Mouse (Mus musculus) central nervous system, embryonic 18 days (tissue): ENCODE results near the gene Rnf121. TPM values are rescaled to one million over a fixed set of nuclear protein-coding genes. Genes with fewer than 3 reads are reported as not detected.

Source experiments
- polyA plus RNA-seq: library from polyadenylated mRNA; depleted of rRNA; stranded (reverse); fragments of >200 nt; gene quantifications from 2 replicates; pipeline ENCODE4 v1.2.3, GENCODE M21; 2012; rRNA removed

The Rnf121 gene
- 85.9 and 92.3 TPM in 2 replicates for polyA plus RNA-seq

DNA sequence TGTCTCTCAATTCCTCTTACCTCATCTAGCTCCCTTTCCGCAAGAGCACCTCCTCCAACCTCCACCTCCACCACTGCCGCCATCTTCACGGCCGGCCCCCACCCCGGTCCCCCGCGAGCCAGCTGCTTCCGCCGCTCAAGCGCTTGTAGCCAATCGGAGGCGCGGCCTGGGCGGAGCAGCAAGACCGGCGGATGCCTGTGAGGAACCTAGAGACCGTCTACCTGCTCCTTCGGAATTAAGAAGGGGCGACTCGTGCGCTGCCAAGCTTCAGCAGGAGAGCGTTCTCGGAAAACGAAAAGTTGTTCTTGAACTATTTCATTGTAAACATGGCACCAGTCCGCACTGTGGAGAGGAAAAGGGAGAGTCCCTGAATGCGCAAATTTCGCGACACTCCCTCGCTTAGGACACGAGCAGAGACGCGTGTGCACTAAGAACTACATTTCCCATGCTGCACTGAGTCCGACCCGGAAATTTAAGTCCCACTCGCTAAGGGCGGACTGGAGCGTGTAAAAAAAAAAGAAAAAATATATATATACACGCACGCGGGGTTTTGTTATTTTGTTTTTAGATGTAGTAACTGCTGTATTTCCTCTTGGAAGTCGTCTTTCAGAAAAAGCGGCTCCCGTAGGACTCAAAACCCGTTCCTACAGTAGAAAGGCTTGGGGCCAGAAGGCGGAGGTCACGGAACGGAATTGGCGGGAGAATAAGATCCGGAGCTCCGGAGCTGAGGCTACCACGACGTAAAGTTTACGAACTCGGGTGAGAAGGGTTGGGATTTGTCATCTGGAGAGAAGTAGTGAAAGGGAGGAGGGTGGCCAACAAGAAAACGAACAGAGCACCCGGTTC lies at the start of gene Rnf121, which contains the start of the genes Xndc1 and Xntrpc:
Gene Rnf121 (minus strand): TSS at position 424 of the 846 bp plus-strand sequence.
Gene Xndc1 (plus strand): TSS at position 466 of the 846 bp plus-strand sequence.
Gene Xntrpc (plus strand): TSS at position 668 of the 846 bp plus-strand sequence.

DNA sequence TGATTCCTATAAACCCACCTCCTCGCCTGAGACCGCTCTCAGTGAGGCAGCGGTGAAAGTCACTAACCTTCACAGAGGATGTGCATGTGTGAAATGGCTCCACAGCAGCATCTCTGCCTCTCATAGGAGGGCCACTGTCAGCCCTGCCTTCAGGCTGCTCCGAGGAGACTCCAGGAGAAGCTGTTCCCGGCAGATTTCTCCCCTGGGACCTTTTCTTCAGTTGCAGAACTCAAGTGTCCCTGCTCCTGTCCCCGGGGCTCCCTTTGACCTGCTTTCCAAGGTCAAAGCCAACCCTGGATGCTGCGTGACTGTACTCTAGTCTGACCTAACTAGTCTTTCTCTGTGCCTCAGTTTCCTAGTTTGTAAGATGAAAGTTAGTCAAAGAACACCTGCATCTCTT lies 43.9 kb upstream of the Rnf121 start, which contains the start of gene Art5:
Gene Art5 (minus strand): TSS at position 319 of the 400 bp plus-strand sequence.

DNA sequence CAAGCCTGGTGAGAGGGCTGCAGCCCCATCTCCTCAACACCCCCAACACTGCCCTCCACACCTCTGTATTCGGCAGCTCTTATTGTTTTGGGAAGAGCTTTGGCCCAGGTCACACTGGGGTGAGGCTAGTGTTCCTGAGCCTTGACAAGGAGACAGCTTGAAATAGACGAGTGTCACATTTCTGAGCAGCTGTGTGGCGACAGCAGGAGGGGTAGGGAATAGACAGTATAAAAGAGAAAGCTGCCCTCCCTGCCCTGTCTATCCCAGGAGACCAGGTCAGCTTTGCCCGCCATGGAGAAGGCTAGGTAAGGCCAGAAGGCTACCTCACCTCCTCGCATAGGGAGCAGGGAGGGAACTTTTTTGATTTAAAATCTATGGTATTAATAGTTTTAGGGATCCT lies 36.2 kb upstream of the Rnf121 start, which contains the start of gene Art1:
Gene Art1 (plus strand): TSS at position 257 of the 400 bp plus-strand sequence.

DNA sequence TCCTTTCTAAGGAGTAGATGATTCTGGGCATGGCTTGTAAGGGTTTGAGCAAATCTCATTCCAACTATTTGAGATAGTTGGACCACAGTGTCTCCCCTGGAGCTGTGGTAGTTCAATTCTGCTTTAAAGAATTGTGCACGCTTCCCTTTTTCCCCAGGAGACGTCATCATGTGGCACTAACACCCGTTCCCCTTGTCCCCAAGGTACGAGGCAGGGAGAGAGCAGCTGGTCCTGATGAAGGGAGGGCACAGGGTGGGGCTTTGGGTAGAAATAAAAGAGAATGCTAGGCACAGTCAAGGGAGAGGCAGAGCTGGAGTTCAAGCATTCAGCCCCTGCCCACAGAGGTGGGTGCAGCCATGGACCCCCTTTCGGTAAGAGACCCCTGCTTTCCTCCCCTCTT lies 17.5 kb upstream of the Rnf121 start, which contains the start of gene Trpc2:
Gene Trpc2 (plus strand): TSS at position 301 of the 400 bp plus-strand sequence.

DNA sequence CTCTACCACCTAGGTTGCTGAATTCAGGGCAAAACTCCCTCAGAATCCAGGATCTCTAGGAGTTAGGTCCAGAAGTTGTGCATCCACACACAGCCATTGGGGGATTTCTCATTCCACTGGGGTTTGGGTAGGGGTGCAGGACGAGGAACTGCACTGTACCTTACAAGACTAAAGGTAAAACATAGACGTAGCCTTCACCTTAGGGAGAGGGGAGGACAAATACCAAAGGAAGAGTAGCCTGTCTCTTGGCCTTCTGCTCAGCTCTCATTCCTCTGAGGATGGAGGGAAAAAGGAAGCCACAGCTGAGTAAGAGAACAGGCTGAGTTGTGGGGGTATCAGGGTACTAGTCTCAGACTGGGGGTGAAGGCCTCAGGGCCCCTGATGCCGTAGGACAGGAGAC lies 46.7 kb downstream of the Rnf121 start, which contains the start of gene Il18bp:
Gene Il18bp (minus strand): TSS at position 101 of the 400 bp plus-strand sequence.

Other genes starting within 250 kb of the Rnf121 start
- 0.19 and 0.47 TPM in 2 replicates for gene Phox2a, start 247.2 kb downstream of the Rnf121 start, polyA plus RNA-seq
- 16.0 and 17.4 TPM in 2 replicates for gene Inppl1, start 227.2 kb downstream of the Rnf121 start, polyA plus RNA-seq
- 2.7 and 3.4 TPM in 2 replicates for gene Folr2, start 208.3 kb downstream of the Rnf121 start, polyA plus RNA-seq
- 85.9 and 93.3 TPM in 2 replicates for gene Anapc15, start 201.8 kb downstream of the Rnf121 start, polyA plus RNA-seq
- 6.3 and 19.2 TPM in 2 replicates for gene Folr1, start 194.7 kb downstream of the Rnf121 start, polyA plus RNA-seq
- gene Lamtor1, start 159.6 kb downstream of the Rnf121 start, polyA plus RNA-seq, result 165 and 168 TPM in 2 replicates
- 0.34 and 0.36 TPM in 2 replicates for gene Tomt, start 159.1 kb downstream of the Rnf121 start, polyA plus RNA-seq
- gene Lrrc51, start 131.6 kb downstream of the Rnf121 start, polyA plus RNA-seq, result 8.7 and 11.0 TPM in 2 replicates
- 53.4 and 61.3 TPM in 2 replicates for gene Numa1, start 131.4 kb downstream of the Rnf121 start, polyA plus RNA-seq
- 17.2 and 19.3 TPM in 2 replicates for gene Il18bp, start 46.8 kb downstream of the Rnf121 start, polyA plus RNA-seq
- gene Xndc1, start within 50 bp of the Rnf121 start, polyA plus RNA-seq, result 51.7 and 54.6 TPM in 2 replicates
- gene Xntrpc, start 244 bp upstream of the Rnf121 start, polyA plus RNA-seq, result 4.0 and 4.4 TPM in 2 replicates
- gene Trpc2, start 17.6 kb upstream of the Rnf121 start, polyA plus RNA-seq, result 3.0 and 3.1 TPM in 2 replicates
- 0.23 and 1.8 TPM in 2 replicates for gene Art1, start 36.3 kb upstream of the Rnf121 start, polyA plus RNA-seq
- 0.27 and 0.28 TPM in 2 replicates for gene Art5, start 44.0 kb upstream of the Rnf121 start, polyA plus RNA-seq
- 0.04 TPM in 2 replicates for gene Chrna10, start 51.4 kb upstream of the Rnf121 start, polyA plus RNA-seq
- gene Nup98, start 144.7 kb upstream of the Rnf121 start, polyA plus RNA-seq, result 17.1 and 17.3 TPM in 2 replicates
- gene Pgap2, start 144.7 kb upstream of the Rnf121 start, polyA plus RNA-seq, result 47.7 TPM in 2 replicates
- gene Rhog, start 190.6 kb upstream of the Rnf121 start, polyA plus RNA-seq, result 10.6 and 11.1 TPM in 2 replicates
- 23.7 TPM in 2 replicates for gene Stim1, start 202.3 kb upstream of the Rnf121 start, polyA plus RNA-seq